Mouse (Mus musculus): Measurements from ENCODE around the gene Coa4.
A peak's percentile ranks its signal among the peaks of the same experiment; 100 is the strongest.

Gene Coa4

GRCm38 (mm10) chr7:100569907-100570306 is 33.0 kb downstream of the Coa4 start:
- DNase-seq = no peak

- DNase-seq = no peak
These were observed 34.3 kb downstream of the Coa4 start for GRCm38 (mm10) chr7:100570930-100571715.

GRCm38 (mm10) chr7:100572061-100572460 is 35.2 kb downstream of the Coa4 start:
- DNase-seq = no peak

- no peak for DNase-seq
These were observed 35.8 kb downstream of the Coa4 start for GRCm38 (mm10) chr7:100572704-100573103.

GRCm38 (mm10) chr7:100578794-100579193 is 41.9 kb downstream of the Coa4 start:
- no peak for DNase-seq

GRCm38 (mm10) chr7:100582235-100582634 is 45.4 kb downstream of the Coa4 start:
- no peak for DNase-seq

GRCm38 (mm10) chr7:100582727-100583236 is 45.9 kb downstream of the Coa4 start:
- peak; percentile 90 for DNase-seq

- no peak for DNase-seq
These were observed 52.9 kb downstream of the Coa4 start for GRCm38 (mm10) chr7:100589816-100590215.

All from thymus, postnatal 4 days (tissue).